Mouse (Mus musculus) heart, embryonic 16.5 days (tissue): Measurements from ENCODE around the gene Dnajc6. TPM values are rescaled to one million over a fixed set of nuclear protein-coding genes. Genes with fewer than 3 reads are reported as not detected.

Experiments
- ATAC-seq: fragments of 200-750 bp; cut with Nextera tagmentation; replicated peaks from 2 replicates; pipeline ENCODE4 v1.8.0; 2017; ENCODE audit warnings: moderate number of reproducible peaks; ENCODE audit not compliant: insufficient read depth, low FRiP score; ENCODE audit errors: extremely low read depth
- H3K27ac ChIP-seq: fragments of 300-500 bp; sonication (generic); 2 replicates; pipeline ENCODE4 v1.5.1; 2014; ENCODE audit warnings: mild to moderate bottlenecking, low read length, control low read depth, moderate library complexity
- H3K27me3 ChIP-seq: fragments of 300-500 bp; sonication (generic); 2 replicates; pipeline ENCODE4 v1.6.1; 2014; ENCODE audit warnings: low read length, mixed read lengths; ENCODE audit not compliant: control insufficient read depth, insufficient read depth
- H3K36me3 ChIP-seq: fragments of 300-500 bp; sonication (generic); 2 replicates; pipeline ENCODE4 v1.6.1; 2014; ENCODE audit not compliant: control insufficient read depth, insufficient read depth
- H3K4me1 ChIP-seq: fragments of 300-500 bp; sonication (generic); 2 replicates; pipeline ENCODE4 v1.6.1; 2014; ENCODE audit warnings: low read length, mixed read lengths; ENCODE audit not compliant: control insufficient read depth, insufficient read depth
- H3K4me2 ChIP-seq: fragments of 300-500 bp; sonication (generic); 2 replicates; pipeline ENCODE4 v1.6.1; 2014; ENCODE audit warnings: low read depth, mild to moderate bottlenecking, control low read depth, low read length
- H3K4me3 ChIP-seq: fragments of 300-500 bp; sonication (generic); 2 replicates; pipeline ENCODE4 v1.5.1; 2014; ENCODE audit warnings: mild to moderate bottlenecking, control low read depth, low read length
- H3K9ac ChIP-seq: fragments of 300-500 bp; sonication (generic); 2 replicates; pipeline ENCODE4 v1.6.1; 2014; ENCODE audit warnings: low read length, control low read depth
- H3K9me3 ChIP-seq: fragments of 300-500 bp; sonication (generic); replicated peaks from 2 replicates; pipeline ENCODE4 v1.6.1; 2016; ENCODE audit warnings: low read length; ENCODE audit not compliant: control insufficient read depth
- WGBS: fragments of 180-500 bp; shearing (Covaris S2); extraction: QIAGEN DNeasy Blood & Tissue Kit; methylation state at CpG from one replicate; pipeline ENCODE4 v1.1.7; 2014; 5-methylcytosine and 5-hydroxymethylcytosine counted together
- polyA plus RNA-seq: library from polyadenylated mRNA; unstranded; fragments of >200 nt; fragmentation: Nextera tagmentation; extraction: Ambion mirVana; gene quantifications from 2 replicates; pipeline ENCODE4 v1.2.1, GENCODE M21; 2015

The Dnajc6 gene
- polyA plus RNA-seq, 1 experiment from 2014 or later: 1.7 TPM

GRCm38 (mm10) chr4:101460114-101460513, 36.3 kb upstream of the Dnajc6 start:
- H3K4me3 ChIP-seq: no peak overlapping the region
- no peak overlapping the region for H3K9ac ChIP-seq
- H3K9me3 ChIP-seq: no peaks in the 10 kb centered on the region
- H3K27ac ChIP-seq: no peak overlapping the region
- H3K27me3 ChIP-seq: no peaks in the 10 kb centered on the region
- ATAC-seq: no peak
- 74% methylated on average over 1 of the region's 1 CpGs for WGBS
- H3K36me3 ChIP-seq: 0 out of 2 replicates have a peak, but pooled peaks cover 2% of the 10 kb centered on the region
- no peak overlapping the region for H3K4me2 ChIP-seq
- peaks cover 11% of the 10 kb centered on the region; the same call in 1 of the 2 replicates for H3K4me1 ChIP-seq

DNA sequence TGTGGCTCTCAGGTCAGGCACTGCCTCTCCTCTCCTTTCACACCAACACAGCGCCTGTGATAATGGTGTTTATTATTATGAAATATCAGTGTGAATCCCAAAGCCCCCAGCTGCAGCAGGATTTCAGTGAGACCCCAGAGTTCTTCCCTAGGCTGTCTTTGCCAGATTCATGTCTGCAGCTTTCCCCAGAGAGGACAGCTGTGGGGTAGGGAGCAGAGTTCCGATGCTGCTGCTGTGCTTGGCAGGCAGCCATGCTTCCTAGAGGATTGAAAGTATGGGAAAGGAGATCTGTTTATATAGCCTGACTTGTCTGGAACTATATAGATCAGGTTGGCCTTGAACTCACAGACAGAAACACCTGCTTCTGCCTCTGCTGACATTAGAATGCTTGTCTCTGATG, 34.4 kb upstream of the Dnajc6 start:
- Histone ChIP-seq H3K4me1 (peaks cover 6% of the 10 kb centered on the region; the same call in 1 of the 2 replicates), H3K36me3 (0 out of 2 replicates have a peak, but pooled peaks cover 2% of the 10 kb centered on the region), H3K4me2 (no peak overlapping the region), H3K27me3 (no peaks in the 10 kb centered on the region), H3K9me3 (no peaks in the 10 kb centered on the region), H3K4me3 (no peak overlapping the region), H3K27ac (no peak overlapping the region), H3K9ac (no peak overlapping the region)
- no peak; the same call in 1 of the 2 replicates for ATAC-seq
- 57% methylated on average over 2 of the region's 2 CpGs for WGBS

DNA sequence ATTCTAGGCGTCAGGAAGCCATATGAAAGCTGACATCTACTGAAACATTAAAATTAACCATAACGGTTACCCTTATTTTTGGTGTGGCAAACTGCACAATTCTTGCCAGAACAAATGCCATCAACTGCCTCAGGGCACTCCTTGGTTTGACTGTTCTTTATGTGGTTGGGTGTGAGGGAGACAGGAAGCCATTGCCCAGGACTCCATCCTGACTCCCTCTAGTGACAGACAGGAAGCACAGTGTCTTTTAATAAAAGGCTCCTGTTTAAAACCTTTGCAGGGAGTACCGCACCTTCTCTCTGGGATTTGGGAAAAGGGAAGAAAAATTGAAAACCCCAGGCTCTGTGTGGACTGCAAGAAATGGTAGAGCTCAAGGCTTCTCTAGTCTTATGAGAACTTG, 30.2 kb upstream of the Dnajc6 start:
- Histone ChIP-seq H3K36me3 (0 out of 2 replicates have a peak, but pooled peaks cover 2% of the 10 kb centered on the region), H3K9me3 (no peaks in the 10 kb centered on the region), H3K4me1 (peaks cover 2% of the 10 kb centered on the region; the same call in 1 of the 2 replicates), H3K27me3 (no peaks in the 10 kb centered on the region), H3K9ac (no peak overlapping the region), H3K27ac (no peak overlapping the region), H3K4me2 (no peak overlapping the region), H3K4me3 (no peak overlapping the region)
- WGBS: 74% methylated on average over 3 of the region's 3 CpGs
- no peak for ATAC-seq

- WGBS: 64% methylated on average over 5 of the region's 5 CpGs
- H3K9me3 ChIP-seq: no peaks in the 10 kb centered on the region
- H3K4me2 ChIP-seq: no peak overlapping the region
- ATAC-seq: no peak
- H3K9ac ChIP-seq: no peak overlapping the region
- no peak overlapping the region for H3K27ac ChIP-seq
- no peaks in the 10 kb centered on the region for H3K27me3 ChIP-seq
- H3K4me3 ChIP-seq: no peak overlapping the region
- no peaks in the 10 kb centered on the region for H3K4me1 ChIP-seq
- no peaks in the 10 kb centered on the region for H3K36me3 ChIP-seq
Observed at GRCm38 (mm10) chr4:101469242-101469641, 27.2 kb upstream of the Dnajc6 start.

DNA sequence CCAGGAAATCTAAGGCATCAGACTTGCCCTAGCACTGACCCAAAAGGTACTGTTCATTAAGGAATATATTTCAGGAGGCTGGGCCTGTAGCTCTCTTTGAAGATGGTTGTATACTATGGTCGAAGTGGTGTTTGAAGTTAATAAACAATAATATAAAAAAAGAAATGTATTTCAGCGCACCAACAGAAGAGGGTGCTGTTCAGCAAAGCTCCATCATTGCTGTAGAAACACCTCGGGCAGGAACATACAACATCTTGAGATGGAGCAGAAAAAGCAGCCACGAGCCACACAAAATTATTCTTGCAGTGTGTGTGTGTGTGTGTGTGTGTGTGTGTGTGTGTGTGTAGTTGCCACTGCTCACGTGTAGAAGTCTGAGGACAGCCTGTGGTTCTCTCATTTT, 25.9 kb upstream of the Dnajc6 start:
- no peak overlapping the region for H3K4me2 ChIP-seq
- no peaks in the 10 kb centered on the region for H3K36me3 ChIP-seq
- no peaks in the 10 kb centered on the region for H3K4me1 ChIP-seq
- no peak overlapping the region for H3K4me3 ChIP-seq
- H3K9me3 ChIP-seq: no peaks in the 10 kb centered on the region
- WGBS: 60% methylated on average over 5 of the region's 5 CpGs
- no peak overlapping the region for H3K9ac ChIP-seq
- H3K27me3 ChIP-seq: no peaks in the 10 kb centered on the region
- ATAC-seq: no peak
- no peak overlapping the region for H3K27ac ChIP-seq

DNA sequence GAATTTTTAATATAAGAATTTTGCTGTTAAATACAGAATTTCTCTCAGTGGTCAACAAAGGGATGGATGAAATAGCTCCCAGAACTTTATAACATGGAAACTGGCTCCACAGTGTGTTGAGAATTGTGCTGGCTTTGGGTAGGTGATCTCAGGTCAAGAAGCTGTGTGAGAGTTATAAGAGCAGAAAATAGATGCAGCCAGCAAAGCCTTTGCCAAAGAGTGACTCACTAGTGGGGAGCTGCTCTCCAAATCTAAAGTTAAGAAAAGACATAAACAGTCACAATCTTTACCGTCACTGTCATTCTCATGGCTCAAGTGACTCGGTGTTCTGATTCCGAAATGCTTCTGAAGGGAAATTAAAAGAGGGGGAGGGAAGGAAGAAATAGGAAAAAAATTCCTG, 23.7 kb upstream of the Dnajc6 start:
- Histone ChIP-seq H3K9ac (no peak overlapping the region), H3K4me2 (no peak overlapping the region), H3K36me3 (no peaks in the 10 kb centered on the region), H3K4me3 (no peak overlapping the region), H3K9me3 (no peaks in the 10 kb centered on the region), H3K4me1 (no peaks in the 10 kb centered on the region), H3K27me3 (no peaks in the 10 kb centered on the region), H3K27ac (no peak overlapping the region)
- no peak for ATAC-seq
- 79% methylated on average over 3 of the region's 3 CpGs for WGBS

DNA sequence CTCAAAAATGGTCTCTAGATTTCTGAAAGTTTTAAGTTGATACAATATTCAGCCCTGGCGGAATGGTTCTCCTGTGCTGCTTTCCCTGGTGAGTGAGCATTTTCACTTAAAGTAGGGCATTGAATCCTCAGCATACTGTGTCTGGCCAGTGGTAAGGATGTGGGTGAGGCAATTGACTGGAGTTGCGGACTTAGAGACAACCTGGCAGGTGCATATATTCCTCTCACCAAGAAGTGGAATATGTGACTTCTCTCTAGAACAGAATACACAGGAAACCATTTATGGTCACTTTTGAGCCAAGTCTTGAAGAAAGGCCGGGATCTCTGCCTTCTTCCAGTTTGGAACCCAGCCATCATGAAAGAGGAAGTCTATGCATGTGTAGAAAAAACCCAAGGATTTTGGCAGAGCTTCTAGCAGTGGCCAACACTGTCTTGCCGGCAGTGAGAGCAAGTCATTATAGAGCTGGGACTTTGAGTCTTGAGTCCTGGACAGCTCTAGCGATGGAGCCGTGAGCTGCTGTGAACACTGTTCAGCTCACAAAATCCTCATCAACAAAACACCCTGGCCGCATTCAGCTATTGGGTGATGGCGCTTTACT, 6.0 kb upstream of the Dnajc6 start:
- no peak overlapping the region for H3K9ac ChIP-seq
- H3K27ac ChIP-seq: no peak overlapping the region
- no peaks in the 10 kb centered on the region for H3K9me3 ChIP-seq
- ATAC-seq: no peak
- H3K36me3 ChIP-seq: no peaks in the 10 kb centered on the region
- no peaks in the 10 kb centered on the region for H3K4me1 ChIP-seq
- H3K4me3 ChIP-seq: no peak overlapping the region
- no peak overlapping the region for H3K4me2 ChIP-seq
- peaks cover 6% of the 10 kb centered on the region for H3K27me3 ChIP-seq
- WGBS: 75% methylated on average over 8 of the region's 8 CpGs

DNA sequence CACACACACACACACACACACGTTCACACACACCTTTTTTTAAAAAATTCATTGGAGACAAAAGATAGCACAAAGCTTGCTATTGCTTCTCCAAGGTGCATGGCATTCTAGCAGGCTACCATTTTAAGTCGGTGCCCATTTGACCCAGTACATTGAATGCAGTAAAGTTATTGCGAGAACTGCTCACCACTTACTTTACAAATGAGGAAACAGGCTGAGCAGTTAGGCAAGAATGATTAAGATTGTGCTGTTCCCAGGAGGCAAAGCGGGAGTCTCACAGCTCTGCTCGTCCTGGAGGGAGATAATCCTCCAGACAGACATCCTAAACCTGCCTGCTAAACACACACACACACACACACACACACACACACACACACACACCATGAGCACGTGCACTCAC, 4.7 kb upstream of the Dnajc6 start:
- no peak for ATAC-seq
- H3K27me3 ChIP-seq: peaks cover 15% of the 10 kb centered on the region
- no peaks in the 10 kb centered on the region for H3K36me3 ChIP-seq
- H3K4me3 ChIP-seq: no peak overlapping the region
- H3K4me1 ChIP-seq: peaks cover 1% of the 10 kb centered on the region; the same call in 1 of the 2 replicates
- H3K27ac ChIP-seq: no peak overlapping the region
- H3K9me3 ChIP-seq: no peaks in the 10 kb centered on the region
- no peak overlapping the region for H3K9ac ChIP-seq
- no peak overlapping the region for H3K4me2 ChIP-seq
- 59% methylated on average over 6 of the region's 6 CpGs for WGBS

DNA sequence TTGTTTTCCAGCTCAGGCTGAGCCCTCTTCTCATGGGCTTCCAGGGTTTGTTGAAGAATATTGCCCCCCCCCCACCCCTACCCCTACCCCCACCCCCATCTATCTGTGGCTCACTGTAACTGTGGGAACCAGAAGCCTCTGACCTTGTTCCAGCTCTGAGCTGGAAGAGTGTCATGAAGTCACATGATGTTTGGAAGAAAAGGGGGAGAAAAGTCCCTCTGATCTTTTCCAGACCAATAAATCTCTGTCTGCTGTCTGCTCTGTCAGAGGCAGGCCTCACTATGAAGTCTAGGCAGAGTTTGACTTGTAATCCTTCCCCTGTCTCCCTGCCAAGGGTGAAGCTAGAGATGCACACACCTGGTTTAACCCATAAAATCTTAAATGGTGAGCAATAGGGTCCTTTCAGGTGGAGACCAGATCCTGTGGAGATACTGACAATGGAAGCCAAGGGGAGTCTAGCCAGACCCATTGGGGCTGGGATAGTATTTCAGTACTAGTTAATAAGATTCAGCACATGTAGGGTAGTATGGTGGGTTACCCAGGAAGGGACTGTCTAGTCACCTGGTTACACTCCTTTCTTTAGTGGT, 2.7 kb upstream of the Dnajc6 start:
- Histone ChIP-seq H3K4me2 (no peak overlapping the region), H3K9ac (no peak overlapping the region), H3K36me3 (no peaks in the 10 kb centered on the region), H3K4me3 (no peak overlapping the region), H3K4me1 (peaks cover 8% of the 10 kb centered on the region; the same call in 1 of the 2 replicates), H3K27ac (no peak overlapping the region), H3K27me3 (peaks cover 27% of the 10 kb centered on the region), H3K9me3 (no peaks in the 10 kb centered on the region)
- no peak for ATAC-seq
